Mouse (Mus musculus) bone marrow macrophage, adult 2 months (primary cell): ENCODE measurements around the gene Hs6st1.

ENCODE experiments used
- CTCF ChIP-seq: IDR thresholded peaks from 2 replicates; pipeline ENCODE4 v1.5.1; 2012; ENCODE audit warnings: low read depth, mild to moderate bottlenecking, low read length, moderate library complexity
- POLR2A ChIP-seq: IDR thresholded peaks from 2 replicates; pipeline ENCODE4 v1.6.1; 2012; ENCODE audit warnings: mild to moderate bottlenecking, low read depth, low read length, borderline replicate concordance

DNA sequence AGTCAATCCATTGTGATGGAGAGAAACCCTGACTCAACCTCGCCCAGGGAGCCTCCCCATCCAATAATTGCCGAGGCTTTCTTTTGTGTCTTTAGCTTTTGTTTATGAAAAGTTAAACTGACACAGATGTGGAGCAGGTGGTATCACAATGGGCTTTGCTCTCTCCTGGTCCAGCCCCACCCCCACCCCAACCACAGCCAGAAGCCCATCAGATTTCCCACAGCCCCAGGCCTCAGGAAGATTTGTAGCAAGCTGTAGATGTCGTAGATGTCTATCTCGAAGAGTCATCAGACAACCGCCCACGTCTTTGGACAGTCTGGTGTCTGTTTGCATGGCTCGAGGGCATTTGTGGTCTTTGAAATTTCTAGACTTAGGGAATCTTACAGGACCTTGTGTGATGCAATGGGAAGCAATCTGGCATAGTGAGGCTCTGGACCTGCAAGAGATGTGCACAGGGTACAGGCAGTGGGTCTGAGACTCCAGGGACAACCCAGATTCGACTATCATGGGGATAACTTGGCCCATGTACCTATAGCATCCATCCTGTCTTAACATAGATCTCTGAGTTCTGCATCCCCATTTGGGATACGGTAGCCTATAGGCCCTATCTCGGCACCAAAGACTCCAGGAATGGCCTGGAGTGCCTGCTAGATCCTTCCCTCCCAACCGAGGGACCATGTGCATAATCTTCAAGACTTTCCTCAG lies 6.8 kb upstream of the Hs6st1 start:
- TF ChIP-seq CTCF (no peak), POLR2A (no peak)
